Mouse (Mus musculus): Measurements from ENCODE around the gene Ltbp1.

DNA sequence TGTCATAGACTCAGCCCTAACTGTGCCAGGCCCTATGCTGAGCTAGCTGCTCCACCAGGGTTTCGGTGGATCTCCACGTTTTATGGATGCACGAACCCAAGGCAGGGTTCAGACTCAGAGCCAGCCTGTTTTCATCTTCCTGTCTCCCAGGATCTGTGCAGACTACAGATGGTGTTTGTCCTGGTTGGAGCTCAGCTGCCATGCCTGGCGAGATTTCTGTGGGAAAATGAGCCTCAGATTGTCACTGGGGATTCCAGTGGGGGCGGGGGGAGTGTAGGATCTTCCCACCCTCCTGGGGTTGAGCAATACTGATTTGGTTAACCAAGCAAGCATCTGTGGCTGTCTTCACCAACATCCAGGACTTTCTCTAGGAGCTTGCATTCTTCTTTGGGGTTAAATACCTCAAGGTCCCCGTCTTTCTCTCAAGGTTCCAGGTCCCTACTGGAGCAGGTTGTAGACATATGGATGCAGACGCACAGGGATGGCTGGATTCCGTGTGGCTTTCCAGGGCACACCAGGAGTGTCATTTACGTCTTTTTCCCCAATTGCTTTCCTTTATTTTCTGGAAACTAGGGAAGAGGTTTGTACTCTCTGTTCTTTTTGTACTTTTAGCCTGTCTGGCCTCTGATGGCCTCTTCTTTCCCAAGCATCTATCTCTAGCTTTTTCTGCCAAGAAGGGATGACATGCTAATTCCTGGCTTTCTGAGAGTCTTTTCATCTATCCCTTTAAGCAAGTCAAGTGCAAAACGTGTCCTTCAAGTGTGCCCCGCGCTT lies 22.2 kb downstream of the Ltbp1 start:
- TF ChIP-seq RCOR1 (IDR thresholded peaks at IDR 0.05; ENCODE audit: low read depth, low read length), result no peak
- no peak for TF ChIP-seq POLR2A (IDR thresholded peaks at IDR 0.05; ENCODE audit: control insufficient read depth in 1 of 2, insufficient read depth in 1 of 2, low read depth in 1 of 2, low read length in 2 of 2, poor library complexity in 1 of 2)

Data from MEL (cell line).